Mouse (Mus musculus): ENCODE results near the gene Ubl3.
A peak's percentile ranks its signal among the peaks of the same experiment; 100 is the strongest.

Gene Ubl3

DNA sequence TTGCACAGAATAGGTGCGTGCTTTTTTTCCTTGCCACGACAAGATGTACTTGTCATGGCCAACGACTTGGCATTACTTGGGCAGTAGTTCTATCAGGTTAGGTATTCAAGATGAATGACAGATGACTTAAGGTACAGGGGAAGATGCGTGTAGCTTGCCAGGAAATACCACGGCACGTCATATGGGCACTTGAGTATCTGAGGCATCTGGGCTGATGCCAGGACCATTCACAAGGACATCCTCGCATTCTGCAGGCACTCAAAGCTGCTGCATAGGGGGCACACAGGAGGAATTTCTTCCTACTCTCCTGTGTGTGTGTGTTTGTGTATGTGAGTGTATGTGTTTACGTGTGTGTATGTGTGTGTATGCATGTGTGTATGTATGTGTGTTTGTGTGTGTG, 9.6 kb upstream of the Ubl3 start:
- DNase-seq = no peak

GRCm38 (mm10) chr5:148559261-148559958, 6.8 kb upstream of the Ubl3 start:
- no peak for DNase-seq

DNA sequence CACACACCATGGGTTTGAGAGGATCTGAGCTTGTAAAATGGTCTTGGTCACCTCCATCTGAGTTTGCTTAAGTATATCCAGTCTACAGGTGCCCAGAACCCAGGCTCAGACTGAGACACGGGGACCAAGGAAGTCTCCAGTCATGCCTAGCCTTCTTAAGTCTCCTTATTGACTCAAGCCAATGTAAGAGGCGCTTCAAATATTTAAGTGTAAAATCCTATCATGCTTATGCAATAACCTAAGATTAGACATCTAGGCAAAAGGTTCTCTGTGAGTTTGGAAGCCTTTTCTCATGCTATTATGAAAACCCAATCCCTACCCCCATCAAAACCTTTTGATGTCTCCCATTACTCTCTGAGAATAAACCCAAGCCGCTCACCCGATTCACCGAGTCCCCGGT, 5.9 kb upstream of the Ubl3 start:
- no peak for DNase-seq

- peak in 1 of 2 experiments; percentile 15 for DNase-seq
Observed at GRCm38 (mm10) chr5:148556509-148556908, 3.9 kb upstream of the Ubl3 start.

GRCm38 (mm10) chr5:148555156-148555555, 2.6 kb upstream of the Ubl3 start:
- DNase-seq = no peak

- DNase-seq = no peak
Observed at GRCm38 (mm10) chr5:148554701-148555100, 2.1 kb upstream of the Ubl3 start.

GRCm38 (mm10) chr5:148554242-148554641, 1.7 kb upstream of the Ubl3 start:
- DNase-seq = no peak

DNA sequence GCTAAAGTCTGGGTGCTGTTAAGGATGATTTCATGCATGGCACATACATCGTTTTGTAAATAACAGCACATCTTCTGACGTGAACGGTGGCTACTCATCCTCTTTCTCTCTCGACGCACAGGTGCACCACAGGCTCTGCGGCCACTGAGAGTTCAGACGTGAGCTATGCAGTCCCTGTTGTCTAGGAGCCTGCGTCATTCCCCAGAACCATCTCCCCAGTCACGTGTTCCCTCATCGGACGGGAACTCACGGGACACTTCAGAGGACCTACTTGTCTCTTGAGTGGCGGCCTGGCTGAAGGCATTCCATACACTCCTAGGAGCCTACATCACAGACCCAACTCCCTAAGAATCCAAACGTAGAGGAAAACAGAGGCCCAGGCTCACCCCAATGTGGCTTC, 1.1 kb upstream of the Ubl3 start:
- DNase-seq = no peak

DNA sequence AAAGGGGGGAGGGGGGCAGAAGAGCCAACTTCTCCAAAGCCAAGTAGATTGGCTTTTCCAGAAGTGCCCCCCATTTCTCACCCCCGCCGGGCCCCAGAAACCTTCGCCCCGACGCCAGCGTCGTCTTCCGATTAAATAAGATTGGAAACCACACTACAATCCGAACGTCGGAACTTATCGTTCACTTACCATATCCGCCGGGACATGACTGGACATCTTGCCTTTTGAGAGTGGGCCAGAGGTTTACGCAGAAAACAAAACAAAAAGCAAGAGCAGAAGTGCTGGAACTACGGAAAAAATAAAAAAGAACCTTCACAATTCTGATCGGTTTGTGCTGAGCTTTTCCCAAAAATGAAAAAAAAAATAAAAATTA, 839 bp downstream of the Ubl3 start:
- DNase-seq = peak in 1 of 2 experiments; percentile 33

GRCm38 (mm10) chr5:148550821-148551763, 1.5 kb downstream of the Ubl3 start:
- DNase-seq = peak; percentile 17 to 41

- peak; percentile 25 to 38 for DNase-seq
Observed at GRCm38 (mm10) chr5:148550393-148550792, 2.2 kb downstream of the Ubl3 start.

DNA sequence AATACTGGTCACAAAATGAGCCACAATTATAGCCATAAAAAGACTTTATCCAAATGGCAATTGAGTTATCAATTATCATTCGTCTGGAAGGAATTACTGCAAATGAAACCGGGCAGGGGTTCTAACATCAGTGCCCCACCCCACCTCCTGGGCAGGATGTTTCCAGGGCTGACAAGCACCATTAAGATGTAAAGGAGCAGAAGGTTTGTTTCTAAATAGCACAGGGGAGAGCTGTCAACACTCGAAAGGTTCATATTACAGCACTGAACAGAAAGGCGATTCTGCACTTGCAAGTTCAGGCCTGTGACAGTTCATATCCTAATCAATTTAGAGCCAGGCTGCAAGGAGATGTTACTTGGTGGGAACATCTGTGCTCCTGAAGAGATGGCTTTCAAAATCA, 3.3 kb downstream of the Ubl3 start:
- no peak for DNase-seq

GRCm38 (mm10) chr5:148548568-148548967, 4.0 kb downstream of the Ubl3 start:
- DNase-seq = no peak

GRCm38 (mm10) chr5:148547870-148548456, 4.6 kb downstream of the Ubl3 start:
- no peak for DNase-seq

DNA sequence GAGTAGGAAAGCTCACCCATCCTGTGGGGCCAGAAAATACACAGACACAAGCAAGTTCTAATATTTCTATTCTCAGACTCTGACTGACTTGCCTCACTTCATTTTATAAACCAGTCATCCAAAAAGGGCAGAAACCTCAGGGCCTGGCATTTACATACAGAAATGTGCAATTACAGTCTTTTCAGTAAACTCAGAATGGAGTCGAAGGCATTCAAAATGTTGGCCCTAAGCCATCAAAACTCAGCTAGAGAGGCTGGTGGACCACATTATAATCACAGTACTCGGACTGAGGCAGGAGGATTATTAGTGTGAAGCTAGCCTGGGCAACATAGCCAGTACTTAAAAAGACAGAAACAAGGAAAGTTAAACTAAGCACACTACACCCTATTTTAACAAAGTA, 5.6 kb downstream of the Ubl3 start:
- DNase-seq = no peak

- no peak for DNase-seq
Observed at GRCm38 (mm10) chr5:148544733-148545132, 7.9 kb downstream of the Ubl3 start.

GRCm38 (mm10) chr5:148542196-148542595, 10.4 kb downstream of the Ubl3 start:
- no peak for DNase-seq

DNA sequence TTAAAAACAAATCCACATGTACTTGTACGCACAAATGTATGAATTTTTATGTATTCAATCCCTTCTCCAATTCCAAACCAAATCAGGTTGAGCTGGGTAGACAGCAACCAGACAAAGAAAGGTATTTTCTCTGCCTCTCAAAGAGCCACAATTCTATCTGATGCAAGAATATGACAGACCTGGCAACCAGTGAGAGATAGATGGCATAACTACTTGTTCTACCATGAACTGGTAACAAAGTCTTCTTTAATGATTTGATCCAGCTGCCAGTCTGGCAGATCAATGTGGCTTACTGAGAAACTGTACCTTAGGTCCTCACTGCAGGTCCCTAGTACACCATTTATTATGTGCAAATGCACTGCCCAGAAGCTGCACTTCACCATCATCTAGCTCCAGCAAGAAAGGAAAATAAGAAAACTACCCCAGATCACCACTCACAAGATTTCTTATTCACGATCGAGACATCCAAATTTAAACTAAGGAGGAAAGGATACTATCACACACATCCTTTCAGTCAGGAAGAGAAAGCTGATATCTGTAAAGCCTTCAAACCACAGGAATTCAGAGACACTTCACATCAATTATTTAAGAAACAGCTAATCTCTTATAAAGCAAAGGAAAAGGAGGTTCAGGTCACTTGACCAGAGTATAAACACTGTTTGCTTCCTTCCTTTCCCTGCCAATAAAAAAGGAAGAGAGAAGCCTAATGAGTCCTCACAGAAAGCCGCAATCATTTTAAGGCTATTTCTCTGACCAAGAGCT, 16.7 kb downstream of the Ubl3 start:
- DNase-seq = no peak

DNA sequence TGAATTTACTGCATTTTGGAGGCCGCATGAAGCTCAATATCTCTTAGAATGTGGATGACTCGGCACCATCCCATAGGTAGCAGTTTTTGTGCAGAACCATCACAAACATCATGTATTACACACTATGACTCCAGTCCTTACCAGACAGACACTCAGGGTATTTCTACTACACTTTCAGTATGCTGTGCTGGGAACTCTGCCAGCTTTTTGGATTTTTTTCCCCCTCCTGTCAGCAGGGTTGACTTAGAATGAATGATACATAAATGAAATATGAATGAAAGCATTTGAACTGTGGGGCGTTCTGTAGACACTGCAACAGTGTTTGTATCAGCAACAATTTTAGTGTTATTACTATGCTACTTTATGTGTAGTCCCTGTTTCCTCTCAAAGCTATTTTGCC, 17.9 kb downstream of the Ubl3 start:
- no peak for DNase-seq

- no peak for DNase-seq
Observed at GRCm38 (mm10) chr5:148533924-148534323, 18.7 kb downstream of the Ubl3 start.

DNA sequence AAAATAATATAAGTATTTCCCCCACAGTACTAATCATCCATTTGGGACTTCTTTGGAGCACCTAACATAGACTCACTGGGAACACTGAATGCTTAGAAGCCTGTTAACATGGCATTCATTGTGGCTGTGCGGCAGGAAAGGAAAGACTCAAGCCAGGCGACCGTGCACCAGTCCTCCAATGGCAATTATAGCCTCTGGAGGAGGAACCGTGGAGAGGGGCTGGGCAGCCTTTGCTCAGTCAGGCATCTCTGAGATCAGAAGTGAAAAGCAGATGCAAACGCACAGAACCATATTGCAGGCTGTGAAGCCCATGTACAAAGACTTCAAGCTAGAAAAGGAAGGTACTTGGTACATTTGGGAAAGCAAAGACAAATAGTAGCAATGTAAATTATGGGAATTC, 20.4 kb downstream of the Ubl3 start:
- DNase-seq = no peak

DNA sequence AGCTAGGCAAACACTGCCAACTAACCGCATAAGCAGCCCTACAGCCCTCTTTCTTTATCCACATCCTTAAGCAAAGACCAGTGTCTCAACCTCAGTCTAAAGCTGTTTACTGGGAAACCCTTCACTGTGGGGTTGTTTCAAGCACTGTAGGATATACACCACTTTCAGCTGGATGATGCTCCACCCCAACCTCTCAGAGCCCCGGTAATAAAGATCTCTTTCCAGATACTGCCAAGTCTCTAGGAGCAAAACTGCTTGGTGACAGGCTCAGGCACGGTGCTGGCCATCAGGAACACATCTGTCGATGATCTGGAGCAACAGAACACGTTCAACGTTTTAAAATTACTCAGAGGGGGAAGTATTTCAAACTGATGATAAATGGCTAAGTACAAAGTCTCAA, 25.0 kb downstream of the Ubl3 start:
- no peak for DNase-seq

DNA sequence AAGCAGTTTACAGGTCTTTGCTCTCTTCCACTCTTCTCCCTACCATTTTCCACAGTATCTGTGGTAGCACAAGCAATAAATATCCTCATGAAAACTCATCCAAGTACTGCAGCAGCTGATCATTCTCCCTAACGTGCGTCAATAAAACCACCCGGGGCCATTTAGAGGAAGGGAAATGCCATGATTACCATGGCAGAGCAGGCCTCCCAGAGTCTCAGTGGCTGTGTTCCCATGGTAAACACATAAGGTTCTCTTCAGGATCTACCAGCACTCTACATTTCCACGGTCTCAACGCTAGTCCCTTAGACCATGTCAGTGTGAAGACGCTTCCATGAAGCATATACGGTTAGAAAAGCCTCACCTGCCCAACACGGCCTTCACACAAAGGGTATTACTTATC, 26.0 kb downstream of the Ubl3 start:
- no peak for DNase-seq

Measured in spleen, adult 18-20 months (tissue).